Mouse (Mus musculus): ENCODE measurements around the gene Gm9945.

The Gm9945 gene

DNA sequence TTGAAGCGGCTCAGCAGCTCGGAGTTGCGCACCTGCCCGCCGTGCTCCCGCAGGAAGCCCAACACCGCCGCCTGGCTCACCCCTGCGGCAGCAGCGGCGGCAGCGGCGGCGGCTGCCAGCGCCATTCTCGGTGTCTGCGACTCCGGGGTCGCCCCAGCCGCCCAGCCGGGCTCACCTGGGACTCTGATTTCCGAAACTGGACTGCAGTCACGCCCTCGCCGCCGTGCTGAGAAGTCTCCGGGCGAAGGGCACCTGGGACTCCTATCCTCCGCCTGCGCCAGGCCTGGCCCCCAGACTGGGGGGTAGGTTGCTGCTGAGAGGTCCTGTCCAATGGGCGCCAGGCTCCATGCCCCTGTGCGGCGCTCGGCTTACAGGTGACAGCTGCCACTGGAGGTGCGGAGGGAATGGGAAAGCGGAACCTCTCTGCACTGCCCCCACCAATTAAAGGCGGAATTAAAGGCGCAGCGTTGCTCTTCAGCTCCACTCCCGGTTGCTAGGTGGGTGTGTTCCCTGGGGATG lies at the start of gene Gm9945, which contains the start of gene Sowaha:
Gene Gm9945 (plus strand): TSS at position 384 of the 519 bp plus-strand sequence.
Gene Sowaha (minus strand): TSS at position 492 of the 519 bp plus-strand sequence.
- DNase-seq (ENCODE audit: low spot score in 2 of 2) = no peak

DNA sequence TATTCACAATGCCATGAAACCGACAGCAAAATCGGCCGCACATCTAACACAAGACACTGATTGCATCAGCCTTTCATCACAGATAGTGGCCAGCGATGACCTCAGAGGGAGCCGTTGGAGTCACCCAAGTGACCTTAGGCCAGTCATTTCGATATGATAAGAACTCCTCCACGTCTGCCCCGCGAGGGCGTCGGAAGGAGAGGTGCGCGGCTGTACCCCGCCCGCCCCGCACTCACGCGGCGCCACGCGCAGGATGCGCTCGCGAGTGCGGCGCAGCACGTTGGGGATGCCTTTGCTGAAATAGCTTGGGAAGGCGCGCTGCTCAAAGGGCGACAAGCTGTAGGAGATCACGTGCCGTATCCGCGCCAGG lies 49.7 kb upstream of the Gm9945 start:
- DNase-seq (ENCODE audit: low spot score in 2 of 2) = no peak

DNA sequence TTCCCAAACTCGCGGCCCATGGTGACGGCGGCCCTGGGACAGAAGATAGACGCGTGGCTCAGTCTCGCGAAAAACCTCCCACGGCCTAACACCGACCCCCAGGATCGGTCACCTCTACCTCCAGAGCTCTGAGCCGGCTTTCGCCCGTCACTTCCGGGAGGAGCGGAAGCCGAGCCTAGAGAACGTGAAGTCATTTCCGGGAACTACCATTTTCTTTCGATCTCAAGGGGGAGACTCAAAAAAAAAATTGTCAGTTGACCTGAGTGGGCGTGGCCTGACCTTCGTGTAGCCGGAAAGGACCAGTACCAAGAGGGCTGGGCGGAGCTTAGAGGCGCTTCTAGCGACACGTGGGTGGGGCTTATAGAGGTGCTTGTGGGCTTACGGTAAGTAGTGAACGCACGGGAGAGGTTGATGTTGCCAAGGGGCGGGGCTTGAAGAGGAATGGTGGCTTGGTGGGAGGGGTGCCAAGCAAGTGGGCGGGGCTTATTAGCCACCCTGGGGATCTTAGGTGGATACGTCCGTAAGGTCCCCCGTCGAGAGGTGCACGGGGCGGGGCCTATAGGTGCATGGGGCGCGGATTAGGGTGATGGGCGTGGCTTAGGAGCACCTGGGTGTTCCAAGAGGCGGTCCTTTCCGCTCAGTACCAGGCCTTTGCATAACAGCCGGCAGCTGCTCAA lies 49.2 kb upstream of the Gm9945 start, which contains the start of the genes Uqcrq and Gdf9:
Gene Uqcrq (minus strand): TSS at position 162 of the 677 bp plus-strand sequence.
Gene Gdf9 (plus strand): TSS at position 354 of the 677 bp plus-strand sequence.
- DNase-seq (ENCODE audit: low spot score in 2 of 2) = peak; percentile 83 to 96

DNA sequence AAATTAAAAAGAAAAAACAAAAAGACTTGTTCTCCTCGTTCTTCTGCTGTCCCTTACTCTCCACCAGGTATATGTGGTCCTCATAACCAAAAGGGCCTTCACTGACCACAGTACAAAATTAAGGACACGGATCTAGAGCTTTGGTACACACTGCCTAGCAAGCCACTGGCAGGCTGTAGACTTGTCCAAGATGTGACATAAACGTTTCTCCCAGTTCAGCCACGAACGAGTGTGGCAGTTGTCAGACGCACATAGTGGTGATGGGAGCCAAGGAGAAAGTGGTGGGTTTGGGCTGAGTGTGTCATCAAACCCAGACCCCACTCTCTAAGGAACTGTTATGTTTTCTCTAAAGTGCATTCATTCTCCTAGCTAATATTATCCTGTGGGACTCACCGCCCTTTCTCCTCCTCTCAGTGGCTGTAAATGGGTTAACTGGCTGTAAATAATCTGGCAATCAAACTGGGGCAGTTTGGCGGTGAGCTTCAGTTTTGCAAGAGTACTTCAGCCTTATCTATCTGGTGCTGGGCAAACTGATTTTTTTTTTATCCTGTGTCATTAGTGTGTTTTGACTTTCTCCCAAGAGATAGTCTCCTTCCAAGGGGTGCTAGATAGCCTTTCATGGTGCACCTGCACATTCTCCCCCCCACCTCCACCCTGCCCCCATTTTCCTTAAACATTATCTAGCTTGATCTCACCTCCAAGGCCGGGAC lies 48.5 kb upstream of the Gm9945 start:
- DNase-seq (ENCODE audit: low spot score in 2 of 2) = no peak

DNA sequence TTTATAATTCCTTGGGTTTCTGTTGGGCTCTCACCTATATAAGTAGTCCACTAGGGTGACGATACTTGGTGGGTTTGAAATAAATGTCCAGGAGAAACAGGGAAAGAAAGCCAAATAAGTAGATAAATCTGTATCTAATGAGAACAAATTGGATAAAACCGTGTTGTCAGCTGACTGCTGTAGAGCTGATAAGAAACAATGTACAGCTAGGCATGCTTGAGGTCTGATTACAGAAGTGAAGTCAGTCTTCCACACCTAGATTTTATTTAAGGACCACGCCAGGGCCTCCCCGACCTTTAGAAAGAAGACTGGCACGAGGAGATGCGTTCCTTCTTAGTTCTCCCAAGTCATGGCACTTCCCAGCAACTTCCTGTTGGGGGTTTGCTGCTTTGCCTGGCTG lies 46.9 kb upstream of the Gm9945 start:
- DNase-seq (ENCODE audit: low spot score in 2 of 2) = no peak

DNA sequence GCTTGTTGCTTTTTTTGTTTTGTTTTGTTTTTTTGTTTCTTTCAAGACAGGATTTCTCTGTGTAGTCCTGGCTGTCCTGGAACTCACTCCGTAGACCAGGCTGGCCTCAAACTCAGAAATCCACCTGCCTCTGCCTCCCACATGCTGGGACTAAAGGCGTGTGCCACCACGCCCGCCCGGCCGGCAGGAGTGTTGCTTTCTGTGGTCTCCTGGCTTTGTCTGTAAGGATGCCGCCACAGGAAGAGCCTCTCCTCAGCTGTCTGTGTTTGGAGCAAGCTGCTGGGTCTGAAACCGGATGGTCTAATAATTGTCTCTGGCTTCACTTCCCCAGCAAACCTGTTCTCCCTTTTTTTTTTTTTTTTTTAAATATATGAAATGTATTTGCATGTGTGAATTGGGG lies 44.5 kb upstream of the Gm9945 start:
- DNase-seq (ENCODE audit: low spot score in 2 of 2) = no peak

DNA sequence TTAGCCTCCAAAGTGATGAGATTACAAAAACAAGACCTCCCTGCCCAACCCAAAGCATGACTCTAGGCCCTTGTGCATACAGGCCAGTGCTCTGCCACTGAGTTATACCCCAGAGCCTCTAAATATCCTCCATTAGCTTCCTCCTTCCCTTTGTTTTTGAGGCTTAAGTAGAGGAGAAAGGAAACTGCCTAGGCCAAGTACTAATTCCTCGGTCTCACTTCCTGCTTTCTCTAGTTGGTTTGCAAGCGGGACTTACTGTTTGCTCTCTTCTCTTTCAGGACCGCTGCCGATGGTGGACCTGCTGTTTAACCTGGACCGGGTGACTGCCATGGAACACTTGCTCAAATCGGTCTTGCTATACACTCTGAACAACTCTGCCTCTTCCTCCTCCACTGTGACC lies 43.6 kb upstream of the Gm9945 start:
- DNase-seq (ENCODE audit: low spot score in 2 of 2) = no peak

DNA sequence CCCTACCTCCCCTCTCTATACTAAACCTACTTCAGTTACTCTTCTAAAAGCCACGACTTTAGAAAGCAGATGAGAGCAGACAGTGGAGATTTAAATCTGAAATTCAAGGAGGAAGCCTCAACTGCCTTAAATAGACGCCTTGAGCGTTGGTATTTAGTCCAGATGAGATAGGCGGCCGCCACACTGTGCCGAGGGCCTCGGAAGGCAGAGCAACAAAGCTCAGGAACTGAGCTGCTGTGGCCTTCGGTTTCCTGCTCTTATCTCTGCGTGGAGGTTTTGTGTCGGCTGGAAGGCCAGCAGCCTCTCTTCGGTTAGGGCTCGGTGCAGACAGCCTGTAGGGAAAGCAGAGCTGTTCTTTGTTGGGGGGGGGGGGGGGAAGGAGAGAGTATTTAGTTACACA lies 38.0 kb upstream of the Gm9945 start:
- DNase-seq (ENCODE audit: low spot score in 2 of 2) = no peak

DNA sequence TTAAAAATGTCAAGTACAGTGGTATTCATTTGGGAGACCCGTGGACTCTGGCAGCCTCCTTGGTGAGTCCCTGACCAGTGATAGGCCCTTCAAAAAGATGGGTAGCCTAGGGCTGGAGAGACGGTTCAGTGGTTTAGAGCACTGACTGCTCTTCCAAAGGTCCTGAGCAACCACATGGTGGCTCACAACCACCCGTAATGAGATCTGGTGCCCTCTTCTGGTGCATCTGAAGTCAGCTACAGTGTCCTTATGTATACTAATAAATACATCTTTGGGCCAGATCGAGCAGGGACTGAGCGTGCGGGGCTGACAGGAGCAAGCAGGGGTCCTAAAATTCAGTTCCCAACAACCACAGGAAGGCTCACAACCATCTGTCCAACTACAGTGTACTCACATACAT lies 36.1 kb upstream of the Gm9945 start:
- DNase-seq (ENCODE audit: low spot score in 2 of 2) = no peak

DNA sequence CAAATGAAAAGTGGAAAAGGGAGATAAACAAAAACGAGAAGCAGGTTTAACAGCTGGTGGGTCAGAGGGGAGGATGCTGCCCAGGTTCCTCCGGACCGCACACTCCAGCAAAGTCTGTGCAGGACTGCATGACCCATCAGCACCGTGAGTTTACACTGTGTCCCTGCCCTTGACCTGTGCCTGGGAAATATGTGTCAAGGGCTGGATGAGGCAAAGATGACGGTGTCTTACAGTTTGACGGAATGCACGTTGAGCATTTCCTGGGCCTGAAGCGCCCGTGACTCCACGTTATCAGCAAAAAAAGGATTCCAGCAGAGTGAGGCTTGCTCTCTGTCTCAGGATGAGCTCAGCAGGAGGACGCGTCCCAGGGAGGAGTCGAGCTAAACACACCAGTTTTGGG lies 34.4 kb upstream of the Gm9945 start:
- no peak for DNase-seq (ENCODE audit: low spot score in 2 of 2)

DNA sequence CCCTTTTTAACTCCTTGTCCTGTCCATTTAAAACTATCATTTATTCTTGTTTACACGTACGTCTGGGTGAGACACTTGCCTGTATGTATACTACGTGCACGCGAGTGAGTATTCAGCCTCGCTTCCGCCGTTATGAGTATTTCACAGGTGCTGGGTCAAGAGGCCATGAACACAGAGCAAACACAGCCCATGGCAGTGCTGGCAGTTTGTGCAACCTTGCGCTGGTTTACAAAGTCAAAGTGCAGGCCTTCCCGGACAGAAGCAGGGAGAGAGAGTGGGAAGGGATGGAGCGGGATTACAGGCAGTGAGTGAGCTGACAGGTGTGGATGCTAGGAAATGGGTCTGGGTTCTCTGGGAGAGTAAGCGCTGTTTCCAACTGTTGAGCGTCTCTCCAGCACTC lies 33.8 kb upstream of the Gm9945 start:
- no peak for DNase-seq (ENCODE audit: low spot score in 2 of 2)

DNA sequence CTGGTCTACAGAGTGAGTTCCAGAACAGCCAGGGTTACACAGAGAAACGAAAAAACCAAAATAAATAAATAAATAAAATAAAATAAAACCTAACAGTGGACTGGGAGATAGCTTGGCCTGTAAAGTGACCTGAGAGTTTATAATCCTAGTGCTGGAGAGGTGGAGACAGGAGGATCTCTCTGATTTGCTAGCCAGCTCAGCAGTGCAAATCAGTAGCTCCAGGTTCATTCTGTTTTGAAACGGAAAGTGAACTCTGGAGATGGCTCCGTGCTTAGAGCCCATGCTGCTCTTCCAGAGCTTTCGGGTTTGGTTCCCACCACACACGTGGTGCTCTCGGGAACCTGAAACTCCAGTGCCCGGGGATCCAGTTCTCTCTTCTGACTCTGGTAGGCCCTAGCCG lies 32.0 kb upstream of the Gm9945 start:
- no peak for DNase-seq (ENCODE audit: low spot score in 2 of 2)

DNA sequence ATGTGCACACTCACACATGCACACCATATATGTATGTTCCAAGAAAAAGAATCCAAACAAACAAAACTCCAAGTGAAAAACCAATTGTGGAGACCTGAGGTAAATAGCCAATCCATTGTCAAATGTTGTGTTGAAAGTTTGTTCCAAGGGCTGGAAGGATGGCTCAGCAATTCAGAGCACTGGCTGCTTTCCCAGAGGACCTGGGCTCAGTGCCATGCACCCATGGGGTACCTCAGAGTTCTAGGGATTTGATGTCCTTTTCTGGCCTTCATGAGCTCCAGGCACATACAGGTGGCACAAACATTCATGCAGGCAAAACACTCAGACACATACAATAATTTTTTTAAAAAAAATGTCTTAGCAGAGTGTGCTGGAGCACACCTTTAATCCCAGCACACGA lies 31.4 kb upstream of the Gm9945 start:
- DNase-seq (ENCODE audit: low spot score in 2 of 2) = no peak

DNA sequence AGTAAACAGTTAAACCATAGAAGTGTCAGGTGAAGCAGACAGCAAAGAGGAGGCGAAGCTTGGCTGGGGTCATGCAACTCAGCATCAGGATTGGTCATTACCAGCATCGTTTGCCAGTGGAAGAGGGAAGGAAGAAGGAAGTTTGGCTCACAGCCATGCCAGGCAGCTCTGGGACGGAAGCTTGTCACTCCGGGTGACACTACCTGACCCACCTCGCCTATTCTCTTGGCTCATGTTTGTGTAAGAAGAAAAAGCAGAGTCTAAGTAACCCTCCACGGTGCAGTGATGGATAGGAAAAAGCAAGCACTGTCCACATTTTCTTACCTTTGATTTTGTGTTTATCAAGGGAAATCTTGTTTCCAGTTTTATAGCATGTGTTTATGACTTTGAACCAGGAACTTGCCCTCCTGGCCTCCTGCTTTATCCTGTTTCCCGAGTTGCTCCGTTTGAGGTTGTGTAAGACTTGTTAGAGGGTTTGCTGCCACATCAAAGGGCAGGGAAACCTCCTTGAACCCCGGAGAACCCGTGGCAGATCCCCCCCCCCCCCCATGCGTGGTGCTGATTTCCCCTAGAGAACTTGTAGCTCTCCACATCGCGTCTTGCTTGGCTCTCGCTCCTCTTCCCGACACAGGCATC lies 29.8 kb upstream of the Gm9945 start:
- no peak for DNase-seq (ENCODE audit: low spot score in 2 of 2)

DNA sequence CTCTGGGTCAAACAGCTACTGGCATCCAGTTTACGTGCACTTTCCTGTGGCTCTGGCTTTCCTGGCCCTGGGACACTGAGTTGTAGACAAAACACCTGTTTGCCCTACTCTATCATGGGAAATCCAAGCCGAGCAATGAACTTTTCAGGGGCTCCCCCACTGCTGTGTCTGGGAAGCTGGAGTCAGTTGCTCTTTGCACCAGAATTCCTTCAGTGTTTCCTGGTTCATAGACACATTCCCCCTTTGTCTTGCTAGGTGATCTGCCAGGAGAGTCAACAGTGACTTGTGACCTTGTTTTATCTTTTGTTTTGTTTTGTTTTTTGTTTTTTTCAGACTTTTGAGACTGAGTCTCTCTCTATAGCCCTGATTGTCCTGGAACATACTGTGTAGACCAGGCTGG lies 28.6 kb upstream of the Gm9945 start:
- no peak for DNase-seq (ENCODE audit: low spot score in 2 of 2)

DNA sequence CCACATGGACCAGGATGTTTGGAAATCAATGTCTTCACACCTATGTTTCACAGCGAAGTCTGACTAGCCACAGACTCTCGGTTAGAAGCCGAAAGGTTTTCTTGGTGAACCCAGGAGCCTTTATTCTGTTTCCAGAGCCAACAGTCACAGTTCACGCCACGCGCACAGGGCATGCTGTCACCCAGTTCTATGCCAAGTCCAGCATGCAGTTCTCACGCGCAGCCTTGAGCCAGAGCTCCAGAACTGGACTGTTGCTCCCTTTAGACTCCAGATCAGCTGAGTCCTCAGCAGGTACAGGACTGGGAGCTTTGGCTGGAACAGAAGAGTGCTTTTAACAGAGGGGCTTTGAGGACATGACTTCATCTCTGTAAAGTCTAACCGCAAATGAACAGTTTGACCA lies 27.6 kb upstream of the Gm9945 start:
- no peak for DNase-seq (ENCODE audit: low spot score in 2 of 2)

DNA sequence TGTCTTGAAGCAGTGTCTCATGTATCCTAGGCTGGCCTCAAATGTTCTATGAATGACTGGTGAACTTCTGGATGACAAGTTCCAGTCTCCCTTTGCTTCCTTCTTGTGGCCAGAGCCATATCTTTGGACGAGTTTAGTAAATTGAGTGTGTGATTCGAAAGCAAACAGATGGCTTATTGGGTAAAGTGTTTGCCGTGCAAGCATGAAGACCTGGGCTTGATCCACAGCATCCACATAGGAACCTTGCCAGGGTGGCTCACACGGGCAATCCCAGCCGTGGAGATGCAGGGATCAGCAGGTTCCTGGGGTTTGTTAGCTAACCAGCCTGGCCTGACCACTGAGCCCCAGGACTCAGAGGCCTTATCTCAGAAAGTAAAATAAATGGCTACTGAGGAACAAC lies 26.9 kb upstream of the Gm9945 start:
- DNase-seq (ENCODE audit: low spot score in 2 of 2) = no peak

DNA sequence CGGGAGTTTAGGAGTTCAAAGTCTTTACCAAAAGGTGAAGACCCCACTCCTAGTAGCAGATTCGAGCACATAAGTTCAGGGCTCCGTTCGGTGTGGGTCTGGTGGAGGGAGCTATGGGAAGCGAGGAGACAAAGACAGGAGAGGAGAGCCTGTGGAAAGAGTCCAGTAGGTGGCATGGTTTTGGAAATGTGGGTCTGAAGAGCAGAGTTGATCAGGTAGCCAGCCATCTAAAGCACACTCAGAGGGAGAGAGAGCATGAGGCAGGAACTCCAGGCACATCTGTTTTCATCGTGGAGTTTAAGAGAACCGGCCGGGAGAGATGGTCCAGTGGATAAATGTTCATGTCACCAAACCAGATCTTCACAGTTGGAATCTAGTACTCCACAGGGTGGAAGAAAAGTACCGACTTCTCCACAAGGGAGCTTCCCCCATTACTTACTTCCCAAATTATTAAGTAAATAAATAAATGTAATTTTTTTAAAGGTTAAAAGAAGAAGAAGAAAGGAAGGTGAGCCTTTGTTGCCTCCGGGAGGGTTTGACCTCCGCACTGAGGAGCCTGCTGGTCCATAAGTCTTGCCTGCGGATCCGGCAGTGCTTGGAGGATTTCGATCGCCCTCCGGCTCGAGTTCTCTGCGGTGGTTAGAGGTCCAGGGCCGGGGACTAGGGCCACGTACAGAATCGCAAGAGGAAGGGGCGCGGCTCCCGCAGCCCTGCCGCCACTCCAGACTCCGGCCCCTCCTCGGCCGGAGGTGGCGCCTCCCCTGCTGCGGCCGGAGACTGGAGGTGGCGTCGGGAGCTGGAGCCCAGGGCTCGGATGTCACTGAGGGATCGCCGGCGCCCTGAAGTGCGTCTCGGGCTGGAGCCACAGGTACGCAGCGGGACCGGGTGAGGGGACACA lies 23.2 kb upstream of the Gm9945 start, which contains the start of the genes Gm10447 and Shroom1:
Gene Gm10447 (minus strand): TSS at position 637 of the 898 bp plus-strand sequence.
Gene Shroom1 (plus strand): TSS at position 732 of the 898 bp plus-strand sequence.
- no peak for DNase-seq (ENCODE audit: low spot score in 2 of 2)

DNA sequence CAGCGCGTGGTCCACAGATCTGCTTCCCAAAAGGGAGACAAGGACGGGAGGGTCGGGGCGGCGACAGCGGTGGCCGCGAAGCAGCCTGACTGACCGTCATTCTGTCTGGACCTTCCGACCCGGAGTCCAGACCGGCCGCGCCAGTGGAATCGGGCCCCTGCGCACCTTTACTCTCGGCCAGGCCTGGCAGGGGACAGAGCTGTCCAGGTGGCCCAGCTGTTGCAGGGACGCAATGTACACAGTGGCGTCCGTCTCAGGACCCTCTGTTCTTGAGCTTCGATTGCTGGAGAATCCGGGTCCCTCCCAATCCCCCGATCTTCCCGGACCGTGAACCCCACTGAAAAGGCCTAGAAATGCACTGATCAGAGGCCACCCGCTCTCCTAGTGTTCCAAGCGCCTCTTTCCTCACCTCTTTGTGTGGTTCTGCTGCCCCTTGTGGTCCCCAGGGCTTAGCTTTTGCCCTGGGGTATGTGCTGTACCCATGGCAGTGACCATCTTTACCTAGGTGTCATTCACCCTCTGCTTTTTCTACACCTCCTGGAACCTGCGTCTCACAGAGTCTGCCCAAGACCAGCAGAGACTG lies 22.5 kb upstream of the Gm9945 start:
- no peak for DNase-seq (ENCODE audit: low spot score in 2 of 2)

DNA sequence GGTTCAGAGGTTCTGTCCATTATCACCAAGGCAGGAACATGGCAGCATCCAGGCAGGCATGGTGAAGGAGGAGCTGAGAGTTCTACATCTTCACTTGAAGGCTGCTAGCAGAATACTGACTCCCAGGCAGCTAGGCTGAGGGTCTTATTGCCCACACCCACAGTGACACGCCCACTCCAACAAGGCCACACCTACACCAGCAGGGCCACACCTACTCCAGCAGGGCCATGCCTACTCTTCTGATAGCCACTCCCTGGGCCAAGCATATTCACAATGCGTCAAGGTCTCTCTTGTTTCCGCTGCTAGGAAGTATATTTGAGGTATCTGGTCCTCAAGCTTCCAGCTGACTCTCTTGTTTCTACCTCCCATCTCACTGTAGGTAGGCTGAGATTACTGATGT lies 21.0 kb upstream of the Gm9945 start:
- no peak for DNase-seq (ENCODE audit: low spot score in 2 of 2)

DNA sequence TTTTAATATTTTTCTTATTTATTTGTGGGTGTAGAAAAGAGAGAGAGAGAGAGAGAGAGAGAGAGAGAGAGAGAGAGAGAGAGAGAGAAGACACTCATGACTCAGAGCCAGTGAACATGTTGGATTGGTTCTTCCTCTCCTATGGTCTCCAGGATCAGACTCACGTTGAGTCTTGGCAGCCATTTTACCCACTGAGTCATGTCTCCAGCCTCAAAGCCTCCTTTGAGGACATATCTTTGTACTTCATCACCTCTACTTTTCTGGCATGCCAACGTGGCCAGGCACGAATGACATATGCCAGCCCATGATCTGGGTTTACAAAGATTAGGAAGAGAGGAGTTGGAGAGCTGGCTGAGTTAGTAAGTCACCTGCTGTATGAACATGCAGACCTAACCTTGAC lies 19.8 kb upstream of the Gm9945 start:
- no peak for DNase-seq (ENCODE audit: low spot score in 2 of 2)
